In genomic region chr3:79440976-79441491, GRCm38 (mm10) we compare ENCODE assay signal across 8 mouse cellular contexts.
DNase-seq lines count a peak whose midpoint lies in the region; ATAC-seq lines count a peak whose summit lies in the region.

No protein-coding gene starts in this region.

- ATAC-seq in erythroid progenitor cell, adult 5-6 weeks (replicated peaks; ENCODE audit: low FRiP score, poor library complexity, severe bottlenecking), result no peak
- no peak for ATAC-seq in megakaryocyte-erythroid progenitor cell, adult 5-6 weeks (replicated peaks; ENCODE audit: low FRiP score, low TSS enrichment, poor library complexity, severe bottlenecking)
- ATAC-seq in megakaryocyte progenitor cell, adult 5-6 weeks (replicated peaks; ENCODE audit: poor library complexity), result no peak

- peak; percentile 17 for DNase-seq in heart, postnatal 4 days
- DNase-seq in heart, adult 9 months (ENCODE audit: low spot score in 2 of 2), result no peak
- peak; percentile 77 to 82 for DNase-seq in cerebellum, adult 18-20 months
- DNase-seq in layer of hippocampus, adult 11-12 months (ENCODE audit: low spot score), result peak; percentile 80
- peak; percentile 57 for DNase-seq in lung, postnatal 36 days

Comparison
In these comparisons a context has a peak if more than half of its experiments do, and no peak if none do; other contexts are left out.
1. DNase-seq: peak in heart, postnatal 4 days (single experiment), cerebellum, adult 18-20 months (2 of 2), layer of hippocampus, adult 11-12 months (single experiment) and lung, postnatal 36 days (single experiment); none in heart, adult 9 months (0 of 2).